Mouse (Mus musculus): ENCODE data around the gene Mbnl2. TPM values are rescaled to one million over a fixed set of nuclear protein-coding genes. Genes with fewer than 3 reads are reported as not detected.

Mbnl2 gene
- total RNA-seq, 1 experiment = 33.4 TPM

- Histone ChIP-seq H3K27ac (ENCODE audit: insufficient read depth, low read depth, low read length, poor library complexity, severe bottlenecking) (no peak overlapping the region), H3K9ac (ENCODE audit: insufficient read depth, low read depth, low read length, poor library complexity, severe bottlenecking) (no peak overlapping the region)
- in situ Hi-C loops (cut with MboI; ENCODE audit: low sequenced_read_pairs in 2 of 2, unreplicated experiment in 2 of 2) = no loop called here
These were observed 55.0 kb downstream of the Mbnl2 start for GRCm38 (mm10) chr14:120330454-120330853.

DNA sequence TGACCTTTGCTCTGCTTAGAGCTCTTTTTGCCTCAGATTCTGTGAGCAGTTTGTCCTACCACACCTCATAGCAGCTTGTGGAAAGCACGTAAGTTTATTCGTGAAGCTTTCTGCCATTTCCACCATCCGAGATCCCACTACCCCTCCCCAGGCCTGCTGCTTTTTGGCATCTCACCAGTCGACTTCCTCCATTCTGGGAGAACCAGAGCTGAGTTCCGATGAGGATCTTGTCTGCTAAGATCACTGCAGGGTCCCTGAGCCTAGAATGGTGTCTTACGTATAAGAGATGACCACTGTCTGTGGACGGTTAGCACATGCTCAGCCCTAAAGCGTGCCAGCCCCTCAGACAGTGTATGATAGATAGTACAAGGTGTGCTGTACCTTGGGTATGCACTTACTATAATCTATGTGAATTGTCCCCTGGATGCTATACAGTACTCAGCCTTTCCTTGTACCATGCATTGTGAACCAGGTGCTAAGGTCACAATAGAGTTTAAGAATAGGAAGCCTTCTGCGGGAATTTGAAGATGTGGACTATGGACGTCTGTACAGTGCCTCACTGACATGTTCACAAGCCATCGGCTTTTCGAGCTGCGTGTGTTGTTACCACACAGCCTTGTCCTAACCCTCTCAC lies 55.5 kb downstream of the Mbnl2 start:
- Histone ChIP-seq H3K4me3 (ENCODE audit: insufficient read depth in 1 of 2, low read depth in 1 of 2, low read length in 2 of 2, poor library complexity in 1 of 2, severe bottlenecking in 1 of 2) (no peak overlapping the region), H3K4me1 (ENCODE audit: control insufficient read depth in 2 of 2, insufficient read depth in 2 of 2, low read length in 2 of 2, poor library complexity in 1 of 2) (peaks cover 0 to 5% of the 10 kb centered on the region in 2 experiments; a peak in 2 of 4 replicates), H3K9ac (ENCODE audit: insufficient read depth, low read depth, low read length, poor library complexity, severe bottlenecking) (no peak overlapping the region), H3K9me3 (ENCODE audit: control insufficient read depth, insufficient read depth, low read depth, low read length) (no peaks in the 10 kb centered on the region), H3K36me3 (ENCODE audit: control insufficient read depth, insufficient read depth, low read length, poor library complexity, severe bottlenecking) (no peaks in the 10 kb centered on the region; the same call in 1 of the 2 replicates), H3K27ac (ENCODE audit: insufficient read depth, low read depth, low read length, poor library complexity, severe bottlenecking) (no peak overlapping the region)
- in situ Hi-C loops (cut with MboI; ENCODE audit: low sequenced_read_pairs in 2 of 2, unreplicated experiment in 2 of 2) = no loop called here
- no peak for DNase-seq (ENCODE audit: low read depth, low spot score)
- TF ChIP-seq MAFK (IDR thresholded peaks at IDR 0.05; ENCODE audit: insufficient read depth, low read depth, low read length) = no peak
- TF ChIP-seq ZC3H11A (IDR thresholded peaks at IDR 0.05; ENCODE audit: borderline replicate concordance, low read depth, low read length) = no peak
- no peak for TF ChIP-seq HCFC1 (IDR thresholded peaks at IDR 0.05; ENCODE audit: borderline replicate concordance, insufficient read depth, low read length)
- TF ChIP-seq CHD2 (IDR thresholded peaks at IDR 0.05; ENCODE audit: low read depth, low read length) = no peak
- TF ChIP-seq ZNF384 (IDR thresholded peaks at IDR 0.05; ENCODE audit: low read depth, low read length) = no peak

More at GRCm38 (mm10) chr14:120330454-120330853, 55.0 kb downstream of the Mbnl2 start:
- H3K4me3 ChIP-seq (ENCODE audit: insufficient read depth in 1 of 2, low read depth in 1 of 2, low read length in 2 of 2, poor library complexity in 1 of 2, severe bottlenecking in 1 of 2) = no peak overlapping the region
- TF ChIP-seq ZC3H11A (IDR thresholded peaks at IDR 0.05; ENCODE audit: borderline replicate concordance, low read depth, low read length) (no peak), HCFC1 (IDR thresholded peaks at IDR 0.05; ENCODE audit: borderline replicate concordance, insufficient read depth, low read length) (no peak), ZNF384 (IDR thresholded peaks at IDR 0.05; ENCODE audit: low read depth, low read length) (no peak), MAFK (IDR thresholded peaks at IDR 0.05; ENCODE audit: insufficient read depth, low read depth, low read length) (no peak), CHD2 (IDR thresholded peaks at IDR 0.05; ENCODE audit: low read depth, low read length) (no peak)
- DNase-seq (ENCODE audit: low read depth, low spot score) = no peak
- peaks cover 0 to 5% of the 10 kb centered on the region in 2 experiments; a peak in 2 of 4 replicates for H3K4me1 ChIP-seq (ENCODE audit: control insufficient read depth in 2 of 2, insufficient read depth in 2 of 2, low read length in 2 of 2, poor library complexity in 1 of 2)
- H3K36me3 ChIP-seq (ENCODE audit: control insufficient read depth, insufficient read depth, low read length, poor library complexity, severe bottlenecking) = no peaks in the 10 kb centered on the region; the same call in 1 of the 2 replicates
- no peaks in the 10 kb centered on the region for H3K9me3 ChIP-seq (ENCODE audit: control insufficient read depth, insufficient read depth, low read depth, low read length)

DNA sequence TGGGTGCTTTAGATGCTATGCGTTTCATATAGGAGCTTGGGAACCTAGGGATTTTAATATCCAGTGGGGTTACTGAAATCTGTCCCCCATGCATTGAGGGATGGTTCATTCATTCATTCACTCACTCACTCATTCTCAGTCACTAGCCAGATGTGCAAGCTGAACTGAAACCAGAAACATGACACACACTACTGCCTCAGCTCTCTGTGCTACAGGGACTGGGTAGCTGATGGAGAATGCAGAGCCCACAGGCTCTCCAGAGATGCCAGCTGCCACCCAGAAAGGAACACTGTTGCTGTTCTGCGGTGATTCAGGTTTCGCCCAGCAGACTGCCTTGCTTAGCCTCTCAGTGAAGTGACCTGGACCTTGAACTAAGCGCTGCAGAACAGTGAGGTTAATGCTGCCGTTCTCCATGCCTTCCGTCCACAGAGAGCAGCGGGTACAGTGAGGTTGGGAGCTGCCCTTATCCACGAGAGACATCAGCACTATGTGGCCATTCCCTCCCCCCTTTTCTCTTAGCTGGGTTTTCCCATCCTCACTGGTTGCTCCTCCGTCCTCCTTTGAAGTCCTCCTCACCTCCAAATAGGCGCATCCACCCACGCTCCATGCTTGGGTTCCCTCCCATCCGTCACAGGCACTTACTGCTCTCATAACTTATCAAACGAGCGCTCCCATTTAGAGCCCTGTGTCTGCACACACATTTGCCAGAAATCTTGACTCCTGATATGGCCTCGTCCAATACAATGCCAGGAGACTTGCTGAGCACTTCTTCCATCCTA lies 58.2 kb downstream of the Mbnl2 start:
- in situ Hi-C loops (cut with MboI; ENCODE audit: low sequenced_read_pairs in 2 of 2, unreplicated experiment in 2 of 2) = no loop called here
- Histone ChIP-seq H3K36me3 (ENCODE audit: control insufficient read depth, insufficient read depth, low read length, poor library complexity, severe bottlenecking) (no peaks in the 10 kb centered on the region; the same call in 1 of the 2 replicates), H3K9ac (ENCODE audit: insufficient read depth, low read depth, low read length, poor library complexity, severe bottlenecking) (no peak overlapping the region), H3K4me3 (ENCODE audit: insufficient read depth in 1 of 2, low read depth in 1 of 2, low read length in 2 of 2, poor library complexity in 1 of 2, severe bottlenecking in 1 of 2) (no peak overlapping the region), H3K4me1 (ENCODE audit: control insufficient read depth in 2 of 2, insufficient read depth in 2 of 2, low read length in 2 of 2, poor library complexity in 1 of 2) (peaks cover 0 to 15% of the 10 kb centered on the region in 2 experiments; a peak in 2 of 4 replicates), H3K9me3 (ENCODE audit: control insufficient read depth, insufficient read depth, low read depth, low read length) (no peaks in the 10 kb centered on the region), H3K27ac (ENCODE audit: insufficient read depth, low read depth, low read length, poor library complexity, severe bottlenecking) (no peak overlapping the region)
- no peak for TF ChIP-seq HCFC1 (IDR thresholded peaks at IDR 0.05; ENCODE audit: borderline replicate concordance, insufficient read depth, low read length)
- no peak for TF ChIP-seq ZC3H11A (IDR thresholded peaks at IDR 0.05; ENCODE audit: borderline replicate concordance, low read depth, low read length)
- TF ChIP-seq ZNF384 (IDR thresholded peaks at IDR 0.05; ENCODE audit: low read depth, low read length) = no peak
- no peak for TF ChIP-seq MAFK (IDR thresholded peaks at IDR 0.05; ENCODE audit: insufficient read depth, low read depth, low read length)
- TF ChIP-seq CHD2 (IDR thresholded peaks at IDR 0.05; ENCODE audit: low read depth, low read length) = no peak
- no peak for DNase-seq (ENCODE audit: low read depth, low spot score)

DNA sequence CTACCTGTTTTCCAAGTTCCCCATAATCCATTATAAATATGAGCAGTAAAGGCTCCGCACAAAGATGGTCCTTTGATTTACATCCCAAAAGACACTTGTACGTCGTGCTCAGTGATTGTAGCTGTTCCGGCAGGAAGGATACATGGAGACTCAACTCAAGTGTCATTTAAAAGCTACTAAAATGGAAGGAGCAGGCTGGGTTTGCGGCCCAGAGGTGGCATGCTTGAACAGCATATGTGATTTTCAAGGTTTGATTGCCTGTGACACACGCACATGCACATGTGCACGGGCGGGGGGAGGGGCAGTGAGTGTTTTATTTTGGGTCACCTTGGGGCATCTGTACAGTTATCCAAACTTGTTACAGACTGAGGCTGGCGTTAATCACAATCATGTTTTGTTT lies 59.9 kb downstream of the Mbnl2 start:
- Histone ChIP-seq H3K4me3 (ENCODE audit: insufficient read depth in 1 of 2, low read depth in 1 of 2, low read length in 2 of 2, poor library complexity in 1 of 2, severe bottlenecking in 1 of 2) (no peak overlapping the region), H3K36me3 (ENCODE audit: control insufficient read depth, insufficient read depth, low read length, poor library complexity, severe bottlenecking) (no peaks in the 10 kb centered on the region; the same call in 1 of the 2 replicates), H3K4me1 (ENCODE audit: control insufficient read depth in 2 of 2, insufficient read depth in 2 of 2, low read length in 2 of 2, poor library complexity in 1 of 2) (peaks cover 0 to 15% of the 10 kb centered on the region in 2 experiments; a peak in 2 of 4 replicates), H3K9me3 (ENCODE audit: control insufficient read depth, insufficient read depth, low read depth, low read length) (no peaks in the 10 kb centered on the region), H3K9ac (ENCODE audit: insufficient read depth, low read depth, low read length, poor library complexity, severe bottlenecking) (no peak overlapping the region), H3K27ac (ENCODE audit: insufficient read depth, low read depth, low read length, poor library complexity, severe bottlenecking) (no peak overlapping the region)
- in situ Hi-C loops (cut with MboI; ENCODE audit: low sequenced_read_pairs in 2 of 2, unreplicated experiment in 2 of 2) = no loop called here
- DNase-seq (ENCODE audit: low read depth, low spot score) = no peak
- no peak for TF ChIP-seq CHD2 (IDR thresholded peaks at IDR 0.05; ENCODE audit: low read depth, low read length)
- TF ChIP-seq HCFC1 (IDR thresholded peaks at IDR 0.05; ENCODE audit: borderline replicate concordance, insufficient read depth, low read length) = no peak
- TF ChIP-seq ZC3H11A (IDR thresholded peaks at IDR 0.05; ENCODE audit: borderline replicate concordance, low read depth, low read length) = no peak
- no peak for TF ChIP-seq ZNF384 (IDR thresholded peaks at IDR 0.05; ENCODE audit: low read depth, low read length)
- no peak for TF ChIP-seq MAFK (IDR thresholded peaks at IDR 0.05; ENCODE audit: insufficient read depth, low read depth, low read length)
